Mouse (Mus musculus) left cerebral cortex, postnatal 4 days (tissue): ENCODE data around the gene Mylk. TPM values are rescaled to one million over a fixed set of nuclear protein-coding genes. Genes with fewer than 3 reads are reported as not detected.
"Not testable (repeated sequence)": the region's sequence is repeated elsewhere in the genome, so short reads cannot be mapped to it uniquely, and the experiment has no call there.

Experiments used
- DNase-seq: peaks from one replicate; pipeline ENCODE4 v3.0.0-alpha.2; 2022
- intact Hi-C: fragments of 180-260 bp; cut with DNase I; formaldehyde crosslinking; loops from one replicate; pipeline ENCODE4 v1.15.1; 2025
- total RNA-seq, 2 experiments: library from RNA; stranded (reverse); gene quantifications; 2 replicates each; pipeline ENCODE4 v1.2.3; 2021

Mylk gene
- total RNA-seq, 2 experiments from 2014 or later, result 6.6 to 8.6 TPM

GRCm38 (mm10) chr16:34768436-34768835 is 23.4 kb downstream of the Mylk start:
- intact Hi-C loops, result no loop called here
- DNase-seq, result peak; percentile 52

DNA sequence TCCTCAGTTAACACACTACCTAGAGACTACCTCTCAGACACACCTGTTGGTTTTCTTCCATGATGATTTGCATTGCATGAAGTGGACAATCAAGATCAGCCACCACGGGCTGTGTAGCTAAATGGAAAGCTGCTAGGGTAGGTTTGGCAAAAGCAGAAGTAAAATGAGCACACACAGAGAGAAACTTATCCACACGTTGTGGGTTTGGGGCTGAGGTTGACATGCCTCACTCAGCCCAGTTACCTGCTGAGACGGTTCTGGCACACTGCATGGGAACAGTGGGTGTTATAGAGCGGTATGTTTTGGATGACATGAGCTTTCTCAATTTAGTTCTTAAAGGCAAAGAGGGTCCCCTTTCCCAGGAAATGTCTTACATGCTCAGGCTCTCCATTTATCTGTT is 25.1 kb downstream of the Mylk start:
- intact Hi-C loops, result no loop called here
- no peak for DNase-seq

GRCm38 (mm10) chr16:34772445-34773032 is 27.5 kb downstream of the Mylk start:
- intact Hi-C loops, result no loop called here
- DNase-seq, result no peak

- intact Hi-C loops, result no loop called here
- DNase-seq, result no peak
These were observed 37.4 kb downstream of the Mylk start for GRCm38 (mm10) chr16:34782442-34782841.

DNA sequence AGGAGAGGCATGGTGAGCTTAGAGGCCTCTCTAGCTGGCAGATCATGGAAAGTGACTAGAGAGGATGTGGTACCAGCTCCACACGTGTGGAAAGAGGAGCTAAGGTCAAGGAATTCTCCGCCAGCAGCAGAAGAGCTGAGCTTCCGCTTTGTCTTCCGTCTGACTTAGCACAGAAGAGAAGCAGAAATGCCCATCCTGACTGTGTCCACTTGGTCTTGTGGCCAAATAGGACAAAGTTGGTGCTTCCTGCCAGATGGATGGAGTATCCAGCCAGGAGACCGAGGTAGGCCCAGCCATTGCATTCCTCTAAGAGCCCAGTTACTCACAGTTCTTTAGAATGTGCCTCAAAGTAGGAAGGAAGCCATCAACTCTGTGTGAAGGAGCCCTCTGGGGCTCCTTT is 38.5 kb downstream of the Mylk start:
- DNase-seq, result no peak
- intact Hi-C loops, result no loop called here

DNA sequence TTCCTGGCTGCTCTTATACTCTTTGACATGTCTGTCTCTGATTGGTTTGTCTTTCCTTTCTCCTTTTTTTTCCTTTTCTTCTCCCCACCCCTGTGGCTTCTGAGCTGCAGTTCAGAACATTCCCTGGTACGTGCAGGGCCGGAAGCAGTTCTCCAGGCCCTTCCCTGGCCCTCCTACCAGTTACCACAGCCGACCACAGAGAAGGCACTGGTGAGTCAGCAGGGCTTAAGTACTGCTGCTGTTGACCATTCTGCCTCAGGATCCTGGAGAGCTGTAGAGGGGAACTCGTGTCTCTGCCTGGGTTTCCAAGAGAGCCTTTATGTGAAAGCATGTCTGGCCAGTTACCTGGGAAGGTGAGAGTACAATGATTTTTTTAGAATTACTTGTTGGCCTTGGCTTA is 39.7 kb downstream of the Mylk start:
- DNase-seq, result no peak
- intact Hi-C loops, result no loop called here

- intact Hi-C loops, result no loop called here
These were observed 47.5 kb downstream of the Mylk start for GRCm38 (mm10) chr16:34792555-34792954.

DNA sequence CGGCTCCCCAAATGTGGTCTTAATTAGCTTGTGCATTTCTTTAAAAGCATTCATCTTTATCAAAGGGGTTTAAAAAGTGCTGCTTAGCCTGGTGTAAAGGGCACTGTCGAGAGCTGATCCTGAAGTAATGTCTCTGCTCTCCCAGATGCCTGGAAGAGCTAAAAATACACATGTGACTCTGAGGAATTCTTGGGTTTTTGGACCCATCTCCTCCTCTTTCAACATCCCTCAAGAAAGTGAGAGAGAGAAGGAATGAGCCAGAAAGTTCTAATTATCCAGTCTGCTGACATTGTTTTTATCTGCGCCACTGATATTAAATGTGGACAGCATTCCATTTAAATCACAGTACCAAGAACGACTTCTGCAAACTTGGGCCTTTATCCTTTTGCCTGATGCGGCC is 48.0 kb downstream of the Mylk start:
- DNase-seq, result no peak
- intact Hi-C loops, result no loop called here

More at GRCm38 (mm10) chr16:34792555-34792954, 47.5 kb downstream of the Mylk start:
- no peak for DNase-seq

DNA sequence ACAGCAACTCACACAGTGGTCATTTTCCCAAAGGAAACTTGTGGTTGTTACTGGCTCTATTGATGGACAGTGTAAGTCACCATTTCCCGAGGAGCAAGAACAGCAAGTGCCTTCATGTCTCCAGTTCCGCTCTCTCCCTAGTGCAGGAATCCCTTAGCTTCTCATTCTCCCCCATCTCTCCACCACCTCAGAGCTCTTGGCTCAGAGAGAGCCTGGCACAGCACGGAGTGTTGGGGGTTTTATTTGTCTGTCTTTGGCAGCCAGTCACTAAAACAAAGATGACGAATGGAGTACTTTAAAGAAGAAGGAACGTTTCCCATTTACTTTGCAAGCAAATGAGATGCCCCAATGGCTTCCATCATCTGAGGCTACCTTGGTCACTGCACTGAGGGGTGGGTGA is 56.2 kb downstream of the Mylk start:
- intact Hi-C loops, result no loop called here
- no peak for DNase-seq

DNA sequence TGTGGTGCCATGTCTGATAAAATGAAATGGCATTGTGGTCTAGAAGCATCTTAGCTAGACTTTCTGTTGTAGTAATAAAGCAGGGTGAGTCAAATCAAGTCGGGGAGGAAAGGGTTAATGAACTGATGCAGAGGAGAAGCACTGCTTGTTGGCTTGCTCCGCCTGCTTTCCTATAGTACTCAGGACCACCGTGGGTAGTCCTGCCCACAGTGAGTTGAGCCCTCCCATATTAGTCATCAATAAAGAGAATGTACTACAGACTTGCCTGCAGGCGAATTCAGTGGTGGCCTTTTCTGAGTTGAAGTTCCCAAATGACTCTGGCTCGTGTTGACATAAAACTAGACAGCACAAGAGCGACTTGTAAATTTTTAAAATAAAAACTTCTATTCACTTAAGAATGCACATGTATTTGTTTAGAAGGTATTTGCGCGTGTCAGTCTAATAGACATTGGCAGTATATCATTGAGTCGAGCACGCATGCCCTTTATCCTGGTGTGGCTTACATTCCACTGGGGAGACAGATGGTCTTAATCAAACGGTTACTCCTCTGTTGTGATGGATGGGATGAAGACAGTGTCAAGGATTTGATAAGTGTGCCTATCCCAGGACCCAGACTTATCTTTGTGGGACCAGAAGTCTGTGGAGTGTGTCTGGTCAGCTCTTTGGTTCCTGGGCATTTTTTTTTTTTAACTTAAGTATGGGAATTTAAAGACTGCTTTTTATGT is 59.4 kb downstream of the Mylk start:
- no peak for DNase-seq
- intact Hi-C loops, result no loop called here

DNA sequence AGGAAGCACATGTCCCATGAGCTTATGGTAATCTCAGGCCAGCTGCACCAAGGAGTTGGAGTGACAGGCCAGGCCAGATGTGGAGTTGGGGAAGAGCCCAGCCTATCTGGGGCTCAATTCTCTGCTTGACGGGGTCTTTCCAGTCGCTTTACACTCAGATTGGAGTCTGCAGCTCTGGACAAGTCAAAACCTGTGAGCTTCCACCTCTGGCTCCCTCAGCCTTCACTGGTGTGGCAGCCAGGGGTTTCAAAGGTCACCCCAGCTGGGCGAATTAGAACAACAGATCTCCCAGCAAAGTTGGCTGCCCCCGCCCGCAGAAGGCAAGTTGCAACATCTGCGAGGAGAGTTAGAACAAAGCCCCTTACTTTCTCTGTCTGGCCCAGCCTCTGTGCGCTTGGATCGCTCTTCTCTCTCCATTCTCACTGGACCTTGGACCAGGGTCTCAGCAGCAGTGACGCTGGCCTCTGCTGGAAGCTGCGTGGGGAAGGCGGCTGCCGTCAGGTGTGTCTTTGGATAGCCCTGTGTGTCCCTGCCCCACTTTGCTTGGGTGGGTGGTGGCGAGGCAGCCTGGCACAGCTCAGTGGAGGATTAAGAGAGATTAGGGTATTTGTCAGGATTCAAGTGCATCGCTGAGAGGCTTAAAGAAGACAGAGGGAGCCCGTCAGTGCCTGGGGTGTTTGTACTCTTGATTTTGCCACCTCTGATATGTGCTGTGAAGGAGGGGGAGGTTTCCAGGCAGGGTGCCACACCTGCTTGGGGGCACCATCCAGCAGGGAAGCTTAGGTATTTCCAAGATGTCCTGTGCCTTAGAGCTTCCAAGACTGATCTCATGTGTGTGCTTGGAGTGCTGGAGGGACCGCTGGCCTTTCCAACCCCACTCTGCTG is 62.1 kb downstream of the Mylk start:
- peak; percentile 5 for DNase-seq
- intact Hi-C loops, result no loop called here

DNA sequence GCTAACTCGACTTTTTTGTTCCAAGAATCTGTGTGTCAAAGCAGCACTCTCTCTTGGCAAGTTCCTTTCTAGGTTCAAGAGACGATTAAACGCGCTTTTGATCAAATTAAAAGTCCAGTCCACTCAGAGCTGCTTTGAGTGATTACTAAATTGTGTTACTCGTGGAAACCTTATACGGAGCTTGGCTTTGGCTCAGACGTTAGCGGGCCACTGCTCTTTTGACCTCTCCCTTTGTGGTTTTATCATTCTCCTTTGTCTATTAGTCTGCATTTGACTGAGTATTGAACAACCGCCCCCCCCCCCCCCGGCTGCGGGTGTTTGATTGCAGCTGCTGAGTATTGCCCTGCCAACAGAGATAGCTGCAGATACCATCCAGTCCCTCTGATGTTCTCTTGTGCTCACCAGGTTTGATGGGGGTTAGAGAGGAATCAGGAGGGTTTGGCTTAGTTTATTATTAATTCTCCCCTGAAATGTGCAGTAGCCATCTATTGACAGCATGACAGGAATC is 62.8 kb downstream of the Mylk start:
- intact Hi-C loops, result no loop called here
- no peak for DNase-seq

- no peak for DNase-seq
These were observed 67.2 kb downstream of the Mylk start for GRCm38 (mm10) chr16:34812165-34812564.

GRCm38 (mm10) chr16:34813161-34813560 is 68.2 kb downstream of the Mylk start:
- DNase-seq, intact Hi-C loops: not testable (repeated sequence)

More at GRCm38 (mm10) chr16:34812165-34812564, 67.2 kb downstream of the Mylk start:
- intact Hi-C loops, result no loop called here

DNA sequence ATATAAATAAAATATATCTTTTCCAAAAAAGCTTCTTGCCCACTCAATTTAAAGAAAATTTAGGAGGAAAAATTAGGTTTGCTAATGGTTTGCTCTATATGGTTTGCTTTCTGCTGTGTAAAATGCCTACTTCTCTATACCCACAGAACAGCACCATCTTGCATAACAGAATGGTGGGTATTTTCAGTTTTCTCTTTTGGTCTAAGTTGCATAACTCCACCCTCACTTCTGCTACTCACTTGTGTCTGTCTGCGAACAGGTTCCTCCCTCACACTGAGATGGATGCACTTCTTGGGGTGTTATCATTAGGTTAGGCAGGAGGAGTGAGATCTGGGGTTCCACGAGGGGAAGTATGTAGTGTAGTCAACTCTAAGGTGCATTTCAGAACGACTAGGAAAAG is 68.6 kb downstream of the Mylk start:
- intact Hi-C loops, result no loop called here
- no peak for DNase-seq

- no peak for DNase-seq
- intact Hi-C loops, result no loop called here
These were observed 69.6 kb downstream of the Mylk start for GRCm38 (mm10) chr16:34814612-34815011.

GRCm38 (mm10) chr16:34816548-34816947 is 71.5 kb downstream of the Mylk start:
- no peak for DNase-seq
- intact Hi-C loops, result no loop called here

DNA sequence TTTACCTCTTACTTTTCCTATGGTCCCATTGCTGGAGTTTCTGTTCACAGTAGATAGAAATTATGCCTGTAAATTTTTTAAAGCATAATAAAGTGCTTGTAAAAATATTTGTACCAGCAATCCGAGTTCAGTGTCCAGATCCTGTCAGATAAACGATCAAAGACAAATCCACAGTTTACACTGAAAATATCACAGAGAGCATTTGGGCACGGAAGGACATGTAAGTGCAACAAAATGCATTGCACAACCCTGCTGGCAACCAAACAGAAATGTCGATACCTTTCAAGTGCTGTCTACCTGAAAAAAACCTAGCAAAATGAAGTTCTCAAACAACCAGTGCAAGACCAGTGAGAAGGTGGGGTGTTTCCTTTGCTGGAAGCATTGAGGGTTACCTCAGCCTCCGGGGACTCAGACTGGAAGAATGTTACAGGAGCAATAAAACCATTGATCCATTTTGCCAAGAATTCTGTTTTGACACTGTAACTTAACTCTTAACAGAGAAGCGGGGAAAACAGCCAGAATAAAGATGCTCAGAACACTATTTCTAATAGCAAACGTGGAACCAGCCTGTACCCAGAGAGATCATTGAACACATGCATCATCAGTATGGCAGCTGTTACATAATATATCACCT is 80.2 kb downstream of the Mylk start:
- intact Hi-C loops, result no loop called here

GRCm38 (mm10) chr16:34834477-34834876 is 89.5 kb downstream of the Mylk start:
- intact Hi-C loops, result no loop called here
- DNase-seq, result no peak

More for the DNA sequence above, 80.2 kb downstream of the Mylk start:
- no peak for DNase-seq

- no peak for DNase-seq
- intact Hi-C loops, result no loop called here
These were observed 94.1 kb downstream of the Mylk start for GRCm38 (mm10) chr16:34839004-34839703.
